Mouse (Mus musculus): ENCODE measurements at regions not wholly inside any gene's neighbourhood (a gene's known extent, or its start where the extent isn't known, plus 50 kb on each side); places are given as distances from the start of the nearest gene placed in this dataset.
"Not testable (repeated sequence)": the region's sequence is repeated elsewhere in the genome, so short reads cannot be mapped to it uniquely, and the experiment has no call there.

- DNase-seq (ENCODE audit: low read depth, low spot score), result no peak
Observed at GRCm38 (mm10) chr7:73688451-73688850, 51.7 kb upstream of the Fam174b start.

DNA sequence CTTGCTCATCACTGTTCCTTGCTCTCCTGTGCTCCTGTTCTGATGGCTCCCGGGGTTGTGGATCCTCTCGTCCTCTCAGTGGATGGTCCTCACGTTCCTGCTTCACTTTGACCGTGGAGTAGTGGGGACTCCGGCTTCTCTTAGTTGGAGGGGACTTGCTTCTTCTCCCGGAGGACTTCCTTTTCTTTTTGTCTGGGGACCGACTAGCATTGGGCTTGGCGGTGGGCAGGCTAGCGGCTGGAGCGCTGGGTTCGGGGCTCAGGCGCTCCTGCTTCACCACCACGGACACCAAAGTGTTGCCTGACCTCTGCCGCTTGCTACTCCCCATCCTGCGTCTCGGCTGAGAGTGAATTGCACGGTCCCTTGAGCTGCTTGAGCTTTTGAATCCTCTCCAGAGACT, 53.9 kb upstream of the Fam174b start:
- peak; percentile 25 for DNase-seq (ENCODE audit: low read depth, low spot score)

DNA sequence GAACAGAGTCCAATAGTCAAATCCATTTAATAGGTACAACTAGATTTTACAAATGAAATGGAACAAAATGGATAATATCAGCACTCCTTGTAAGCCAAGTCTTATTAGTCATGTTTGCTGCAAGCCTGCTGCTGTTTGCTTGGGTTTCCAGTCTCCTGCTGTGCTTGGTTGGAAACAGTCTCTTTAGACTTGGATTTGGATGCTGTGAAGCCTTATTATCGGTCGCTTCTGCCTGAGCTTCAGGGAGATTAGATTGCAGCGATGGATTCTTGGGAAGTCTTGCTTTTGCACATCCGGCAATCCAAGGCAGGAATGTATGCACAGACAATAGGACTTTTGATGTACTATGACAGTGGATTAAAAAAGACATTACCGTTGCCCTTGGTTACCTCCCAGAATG, 57.3 kb upstream of the Fam174b start:
- no peak for DNase-seq (ENCODE audit: low read depth, low spot score)

DNA sequence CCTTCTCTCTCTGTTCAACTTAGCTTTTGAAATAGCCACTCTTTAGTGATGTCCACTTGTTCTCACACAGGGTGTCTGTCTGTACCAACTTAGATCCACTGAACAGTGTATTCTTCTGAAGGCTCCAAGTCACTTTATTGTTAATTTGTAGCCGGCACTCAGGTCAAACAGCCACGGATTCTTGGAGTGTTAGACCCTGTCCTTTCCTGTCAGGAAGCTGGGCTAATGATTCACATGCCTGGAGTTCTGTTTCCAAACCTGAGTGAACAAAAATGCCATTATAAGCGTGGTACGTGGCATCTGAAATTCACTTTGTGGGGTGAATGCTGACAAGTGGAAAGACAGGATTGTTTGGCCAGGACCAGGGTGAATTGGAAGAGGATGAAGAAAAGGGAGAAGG, 69.5 kb upstream of the Fam174b start:
- DNase-seq (ENCODE audit: low read depth, low spot score), result no peak

DNA sequence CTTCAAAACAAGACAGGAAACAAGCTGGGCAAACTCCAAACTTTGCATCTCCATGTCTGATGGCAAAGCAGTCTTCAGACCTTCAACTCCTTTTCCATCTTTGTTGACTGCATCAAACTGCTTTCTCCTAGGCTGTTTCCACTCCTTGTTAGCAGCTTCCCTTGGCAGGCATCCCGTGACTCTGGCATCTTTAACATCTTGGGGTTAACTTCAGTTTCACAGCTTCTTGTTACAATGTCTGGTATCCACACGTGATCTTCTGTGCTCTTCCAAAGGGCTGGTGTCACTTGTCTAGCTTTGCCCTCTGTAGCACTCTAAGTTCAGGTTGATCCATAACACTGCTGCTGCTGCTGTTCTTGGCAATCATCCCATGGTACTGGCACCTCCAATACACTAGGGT, 71.3 kb upstream of the Fam174b start:
- DNase-seq (ENCODE audit: low read depth, low spot score), result no peak

DNA sequence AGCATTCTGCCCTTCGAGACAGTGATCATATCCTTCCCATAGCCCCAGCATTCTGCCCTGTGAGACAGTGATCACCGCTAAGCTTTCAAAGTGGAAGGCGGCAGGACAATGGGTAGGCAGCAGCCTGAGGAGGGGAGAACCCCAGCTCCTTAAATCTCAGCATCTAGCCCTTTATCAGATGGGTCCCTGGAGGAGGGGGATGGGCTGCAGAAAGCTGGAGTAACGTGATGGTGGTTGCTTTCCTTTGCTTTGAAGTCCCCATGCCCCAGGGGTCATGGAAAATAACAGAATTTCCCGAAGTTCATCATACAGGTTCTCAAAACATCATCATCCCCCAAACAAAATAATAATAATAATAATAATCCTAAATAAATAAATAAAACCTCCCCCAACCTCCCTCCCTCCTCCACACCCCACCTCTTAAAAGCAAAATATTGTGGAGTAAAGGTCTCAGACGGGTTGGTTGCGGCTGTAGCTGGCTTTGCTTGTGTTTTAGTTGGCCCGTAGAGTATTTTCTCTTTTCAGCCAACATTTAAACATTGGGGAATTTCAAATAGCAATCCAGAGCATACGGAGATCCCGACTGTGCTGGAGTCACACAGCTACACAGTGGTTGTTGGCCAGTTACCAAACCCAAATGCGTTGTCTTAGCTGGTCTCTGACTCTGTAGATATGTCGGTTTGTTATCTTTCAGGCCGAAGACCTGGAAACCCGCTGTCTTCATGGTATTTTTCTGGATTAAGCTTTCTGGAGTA, 73.0 kb upstream of the Fam174b start:
- DNase-seq (ENCODE audit: low read depth, low spot score), result no peak

- no peak for DNase-seq (ENCODE audit: low read depth, low spot score)
Observed at GRCm38 (mm10) chr7:73664962-73665361, 75.1 kb upstream of the Fam174b start.

DNA sequence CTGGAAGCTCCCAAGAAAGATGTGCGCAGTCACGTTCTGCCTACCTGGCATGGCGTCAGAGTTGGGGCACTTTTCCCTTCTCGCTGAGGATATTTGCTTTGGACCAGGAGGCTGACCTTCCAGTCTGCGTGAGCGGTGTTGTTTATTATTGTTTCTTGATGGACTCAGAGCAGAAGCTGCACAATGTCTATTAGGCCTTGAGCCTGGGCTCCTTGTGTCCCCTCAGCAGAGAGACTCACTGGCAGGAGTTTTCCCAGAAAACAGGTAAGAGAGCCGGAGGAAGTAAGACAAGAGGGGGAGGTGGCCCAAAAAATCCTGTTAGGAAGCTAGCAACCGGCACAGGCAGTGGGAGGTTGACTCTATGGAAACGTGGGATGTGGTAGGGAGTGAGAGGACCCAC, 77.6 kb upstream of the Fam174b start:
- DNase-seq (ENCODE audit: low read depth, low spot score), result no peak

GRCm38 (mm10) chr7:73661901-73662300, 78.2 kb upstream of the Fam174b start:
- DNase-seq (ENCODE audit: low read depth, low spot score), result no peak

- peak; percentile 86 for DNase-seq (ENCODE audit: low read depth, low spot score)
Observed at GRCm38 (mm10) chr7:73659551-73659950, 80.6 kb upstream of the Fam174b start.

DNA sequence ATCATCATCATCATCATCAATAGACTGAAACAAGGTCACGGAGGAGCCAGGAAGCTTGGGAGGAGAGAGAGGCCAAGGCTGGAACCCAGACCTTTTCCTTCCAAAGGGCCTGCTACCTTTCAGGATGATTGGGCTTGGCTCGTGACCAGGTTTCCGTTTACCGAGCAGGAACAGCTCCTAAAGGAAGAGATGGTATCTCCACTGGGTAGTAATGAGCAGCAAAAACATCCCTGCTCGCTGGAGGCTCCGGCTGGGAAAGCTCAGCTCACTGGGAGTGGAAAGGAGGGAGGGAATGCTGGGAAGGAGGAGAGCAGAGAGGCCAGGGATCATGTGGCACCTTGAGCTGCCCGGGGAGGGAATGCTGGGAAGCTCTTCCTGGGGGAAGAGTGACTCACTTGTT, 82.8 kb upstream of the Fam174b start:
- no peak for DNase-seq (ENCODE audit: low read depth, low spot score)

DNA sequence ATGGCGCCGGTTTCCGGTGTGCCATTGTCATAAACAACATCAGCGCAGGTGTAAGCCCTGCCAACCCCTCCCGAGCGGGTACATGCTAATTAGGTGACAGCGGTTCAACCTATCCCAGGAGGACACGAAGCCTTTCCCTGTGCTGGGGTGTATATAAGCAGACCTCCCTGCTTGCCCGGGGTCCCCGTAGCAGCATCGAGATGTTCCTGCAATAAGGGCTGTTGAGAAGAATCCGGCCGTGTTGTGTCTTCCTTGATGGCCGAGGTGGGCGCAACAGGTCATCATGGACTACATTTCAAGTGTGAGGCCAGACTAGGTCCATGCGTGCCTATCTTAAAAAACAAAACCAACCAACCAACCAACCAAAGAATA, 83.7 kb upstream of the Fam174b start:
- not testable (repeated sequence) for DNase-seq (ENCODE audit: low read depth, low spot score)

DNA sequence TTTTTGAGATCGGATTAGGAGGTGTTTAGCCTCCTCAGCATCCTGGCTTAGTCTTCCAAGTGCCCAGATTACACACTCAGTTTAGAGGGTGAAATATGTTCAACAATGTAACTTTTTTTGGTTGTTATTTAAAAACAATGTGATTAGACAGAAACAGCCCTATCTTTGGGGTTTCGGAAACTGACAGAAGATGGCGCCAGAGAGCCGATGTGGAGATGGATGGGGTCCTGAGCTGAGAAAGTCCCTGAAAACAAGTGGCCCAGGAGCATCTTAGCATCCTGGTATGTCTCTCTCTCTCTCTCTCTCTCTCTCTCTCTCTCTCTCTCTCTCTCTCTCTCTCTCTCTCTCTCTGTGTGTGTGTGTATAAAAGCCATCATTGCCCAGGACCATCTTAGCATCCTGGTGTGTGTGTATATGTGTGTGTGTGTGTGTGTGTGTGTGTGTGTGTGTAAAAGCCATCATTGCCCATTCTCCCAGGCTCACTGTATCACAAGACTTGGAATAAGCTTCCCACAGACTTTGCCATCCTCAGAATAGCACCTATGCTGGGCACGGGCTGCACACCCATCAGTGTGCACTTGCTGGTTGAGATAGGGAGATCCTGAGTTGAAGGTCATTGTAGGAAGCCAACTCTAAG, 84.2 kb upstream of the Fam174b start:
- peak; percentile 80 for DNase-seq (ENCODE audit: low read depth, low spot score)

DNA sequence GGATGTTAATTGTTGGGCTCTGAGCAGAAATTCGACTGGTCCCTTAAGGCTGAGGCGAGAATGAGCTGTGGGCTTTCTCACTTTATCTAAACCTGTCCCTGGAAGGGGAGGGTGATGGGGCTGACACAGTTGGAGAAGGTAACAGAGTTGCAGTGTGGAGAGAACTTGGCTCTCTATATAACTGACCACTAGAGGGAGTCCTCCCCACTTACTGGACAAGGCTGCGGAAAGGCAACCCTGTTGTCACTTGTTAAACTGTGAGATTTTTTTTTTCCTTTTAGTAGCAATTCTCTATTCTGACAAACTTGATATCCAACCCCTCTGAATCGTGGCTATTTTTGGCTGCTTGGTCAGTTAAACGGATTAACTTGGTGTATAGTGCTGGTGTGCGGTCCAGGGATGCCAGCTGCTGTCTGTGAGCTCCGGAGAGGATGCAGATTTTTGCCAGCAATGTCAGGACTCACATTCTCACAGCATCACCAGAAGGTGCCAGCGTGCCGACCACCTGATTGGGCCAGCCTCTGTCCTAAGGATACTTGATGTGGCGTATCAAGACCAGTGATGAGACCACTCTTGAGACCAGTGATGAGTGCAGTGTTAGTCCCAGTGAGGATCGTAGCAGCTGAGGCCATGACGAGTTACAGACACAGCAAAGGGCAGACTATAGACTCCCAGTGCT, 85.8 kb upstream of the Fam174b start:
- DNase-seq (ENCODE audit: low read depth, low spot score), result peak; percentile 82

GRCm38 (mm10) chr7:73650909-73651308, 89.2 kb upstream of the Fam174b start:
- DNase-seq (ENCODE audit: low read depth, low spot score), result no peak

DNA sequence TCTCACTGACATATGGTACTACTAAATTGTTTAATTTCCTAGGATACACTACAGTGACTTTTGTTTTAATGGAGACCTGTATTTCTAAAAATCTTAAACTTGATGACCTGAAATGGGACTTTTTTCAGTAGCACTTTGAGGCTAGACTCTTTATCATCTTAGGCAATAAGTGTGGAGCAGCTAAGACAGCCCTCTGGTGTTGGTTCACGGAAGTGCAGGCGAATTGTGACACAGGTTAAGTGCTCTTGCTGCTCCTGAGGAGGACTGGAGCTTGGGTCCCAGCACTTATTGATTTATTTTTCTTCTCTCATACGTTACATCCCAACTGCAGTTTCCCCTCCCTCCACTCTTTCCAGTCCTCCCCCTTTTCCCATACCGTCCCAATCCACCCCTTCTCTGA, 92.1 kb upstream of the Fam174b start:
- peak; percentile 93 for DNase-seq (ENCODE audit: low read depth, low spot score)

GRCm38 (mm10) chr7:73647140-73647539, 93.0 kb upstream of the Fam174b start:
- no peak for DNase-seq (ENCODE audit: low read depth, low spot score)

DNA sequence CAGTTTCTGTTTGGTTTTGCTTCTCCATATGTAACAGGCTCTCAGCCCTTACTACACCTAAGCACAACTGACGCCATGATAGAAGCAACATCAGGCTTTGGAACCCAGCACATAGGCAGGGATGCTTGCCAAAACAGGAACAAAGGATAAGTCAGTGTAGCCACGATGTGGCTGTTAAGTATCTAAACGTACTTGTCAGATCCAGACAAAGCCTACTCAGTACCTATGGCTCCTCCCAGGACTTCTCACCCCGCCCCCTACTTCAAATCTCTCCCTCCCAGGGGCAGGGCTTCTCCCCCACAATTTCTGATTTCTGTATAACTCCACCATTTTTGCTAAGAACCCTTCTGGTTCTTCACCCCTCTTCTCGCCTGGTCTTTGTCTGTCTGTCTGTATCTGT, 93.4 kb upstream of the Fam174b start:
- peak; percentile 55 for DNase-seq (ENCODE audit: low read depth, low spot score)

GRCm38 (mm10) chr7:73644362-73644904, 95.7 kb upstream of the Fam174b start:
- DNase-seq (ENCODE audit: low read depth, low spot score), result no peak

DNA sequence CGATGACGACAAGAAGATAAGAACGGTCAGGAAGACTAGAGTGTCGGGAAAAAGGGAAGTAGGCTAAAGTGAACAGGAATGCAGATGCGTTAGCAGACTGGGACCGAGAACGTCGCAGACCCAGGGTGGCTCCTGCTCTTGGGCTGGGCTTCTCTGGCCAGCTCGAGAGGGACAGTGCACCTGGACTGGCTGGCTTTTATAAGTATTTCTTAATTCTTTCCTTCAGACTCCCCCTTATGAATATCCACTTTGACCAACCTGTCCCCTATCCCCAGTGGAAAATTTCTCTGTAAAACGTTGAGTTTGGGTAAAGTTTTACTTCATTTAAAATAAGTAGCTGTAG, 96.1 kb upstream of the Fam174b start:
- no peak for DNase-seq (ENCODE audit: low read depth, low spot score)

GRCm38 (mm10) chr7:73643306-73643992, 96.7 kb upstream of the Fam174b start:
- DNase-seq (ENCODE audit: low read depth, low spot score), result peak; percentile 56

GRCm38 (mm10) chr7:73640194-73640593, 98.6 kb upstream of the Chd2 start:
- no peak for DNase-seq (ENCODE audit: low read depth, low spot score)

Measured in ZHBTc4 (cell line).